Comparison of ENCODE assay signal across 10 mouse cellular contexts in the genomic region with DNA sequence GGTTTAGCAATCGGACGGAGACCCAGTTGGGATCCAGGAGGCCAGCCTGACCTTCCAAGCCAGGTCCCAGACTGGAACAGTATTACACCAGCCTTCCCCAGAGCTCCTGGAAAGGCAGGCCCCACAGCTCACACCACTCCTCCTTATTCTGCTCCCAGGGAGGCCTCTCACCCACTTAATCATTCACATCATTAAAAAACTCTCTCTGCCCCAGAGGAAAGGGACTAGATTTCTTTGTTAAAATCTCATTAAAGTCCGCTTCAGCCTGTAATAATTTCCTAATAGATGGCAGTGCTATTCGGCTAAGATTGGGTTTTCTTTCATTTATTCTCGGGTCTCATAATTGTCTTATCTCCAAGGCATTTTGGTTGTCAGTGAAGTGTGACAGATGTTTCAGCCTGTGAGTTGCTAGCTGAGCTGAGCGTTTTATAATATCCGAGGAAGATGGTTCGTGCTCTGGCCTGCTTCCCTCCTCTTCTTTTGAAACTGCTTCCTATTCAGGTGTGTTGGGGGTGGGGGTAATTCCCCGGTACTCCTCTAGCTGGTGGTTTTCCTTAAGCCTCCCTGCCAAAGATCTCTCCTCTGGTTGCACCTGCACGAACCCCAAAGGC. TPM values are rescaled to one million over a fixed set of nuclear protein-coding genes. Genes with fewer than 3 reads are reported as not detected.
DNase-seq lines count a peak whose midpoint lies in the region; ATAC-seq and TF ChIP-seq lines count a peak whose summit lies in the region.
"Had no signal": no experiment of that assay in that cellular context is flagged by ENCODE, and none has a peak within 500 bp of the region (broad histone marks: within the 10 kb centered on the region; RNA-seq: fewer than 3 reads in every experiment).

No protein-coding gene starts in this region.

- intact Hi-C loops in left cerebral cortex, postnatal 36 days (cut with DNase I), result no loop called here

- H3K27ac ChIP-seq in kidney, postnatal 0 days, result no peak overlapping the region
- H3K27ac ChIP-seq in forebrain, embryonic 14.5 days (ENCODE audit: low read depth, low read length), result peak overlapping the region; percentile 22; the same call in 1 of the 2 replicates

- no peaks in the 10 kb centered on the region for H3K36me3 ChIP-seq in kidney, postnatal 0 days (ENCODE audit: insufficient read depth, low read length)
- no peaks in the 10 kb centered on the region for H3K36me3 ChIP-seq in forebrain, embryonic 14.5 days (ENCODE audit: control insufficient read depth, insufficient read depth, low read length)

- 26% methylated on average over 10 of the region's 10 CpGs for WGBS in kidney, postnatal 0 days
- WGBS in forebrain, embryonic 14.5 days, result 15% methylated on average over 10 of the region's 10 CpGs

- no peak for TF ChIP-seq CTCF in kidney, postnatal 0 days (IDR thresholded peaks at IDR 0.05; ENCODE audit: low read depth)

- ATAC-seq in kidney, postnatal 0 days (replicated peaks; ENCODE audit: low FRiP score, low read depth), result no peak; the same call in 1 of the 2 replicates
- peak; percentile 71 for ATAC-seq in forebrain, embryonic 14.5 days

- no peak overlapping the region for H3K4me2 ChIP-seq in kidney, postnatal 0 days (ENCODE audit: low read length)
- no peak overlapping the region for H3K4me2 ChIP-seq in forebrain, embryonic 14.5 days (ENCODE audit: low read length)
- H3K4me2 ChIP-seq: heart, embryonic 11.5 days had no signal

- no peak overlapping the region for H3K4me3 ChIP-seq in kidney, postnatal 0 days (replicated peaks; ENCODE audit: low read depth, low read length)
- no peak overlapping the region for H3K4me3 ChIP-seq in forebrain, embryonic 14.5 days (ENCODE audit: low read depth, low read length)

- H3K9ac ChIP-seq in kidney, postnatal 0 days (ENCODE audit: low read depth, low read length), result no peak overlapping the region
- H3K9ac ChIP-seq in forebrain, embryonic 14.5 days (ENCODE audit: low read length), result peak overlapping the region; percentile 29; the same call in 1 of the 2 replicates

- H3K27me3 ChIP-seq in kidney, postnatal 0 days (ENCODE audit: insufficient read depth, low read length), result no peaks in the 10 kb centered on the region
- no peaks in the 10 kb centered on the region for H3K27me3 ChIP-seq in forebrain, embryonic 14.5 days (replicated peaks; ENCODE audit: control insufficient read depth, insufficient read depth, low read length)

- no peaks in the 10 kb centered on the region for H3K9me3 ChIP-seq in kidney, postnatal 0 days (replicated peaks; ENCODE audit: low read length)
- H3K9me3 ChIP-seq in forebrain, embryonic 14.5 days (replicated peaks; ENCODE audit: control insufficient read depth, low read length), result no peaks in the 10 kb centered on the region

- H3K4me1 ChIP-seq in kidney, postnatal 0 days (replicated peaks; ENCODE audit: insufficient read depth, low read length), result no peaks in the 10 kb centered on the region; the same call in 1 of the 2 replicates
- H3K4me1 ChIP-seq in forebrain, embryonic 14.5 days (ENCODE audit: control insufficient read depth, insufficient read depth, low read length), result peaks cover 15% of the 10 kb centered on the region

- peak; percentile 24 for DNase-seq in kidney, postnatal 0 days (ENCODE audit: low spot score)
- DNase-seq in kidney, postnatal 10 days, result no peak
- DNase-seq in brain, adult 2 months (ENCODE audit: low read depth, low spot score), result peak; percentile 51
- DNase-seq in forebrain, embryonic 14.5 days (ENCODE audit: low spot score), result peak; percentile 46
- peak; percentile 59 for DNase-seq in lung, postnatal 10 days
- no peak for DNase-seq in B cell, adult 2 months
- DNase-seq in left cerebral cortex, postnatal 36 days (ENCODE audit: low spot score in 2 of 2), result no peak
- no peak for DNase-seq in cerebellum, adult 11-12 months
- DNase-seq: cerebellum, adult 8-10 months had no signal

RNA-seq across cellular contexts. Expression of a gene that starts 46.8 kb away (rescaled TPM):
- 0.62 and 0.71 TPM in 2 replicates for polyA plus RNA-seq in kidney, postnatal 0 days (2015; fragmentation: Nextera tagmentation; extraction: Ambion mirVana)
- polyA plus RNA-seq in forebrain, embryonic 14.5 days (2014; fragmentation: Nextera tagmentation; extraction: Ambion mirVana), result 6.9 and 10.0 TPM in 2 replicates
- 10 to 100 TPM; 20.9 to 28.3 TPM for total RNA-seq in left cerebral cortex, postnatal 36 days (2021)

RNA-seq across cellular contexts. Expression of a gene that starts 47.7 kb away (rescaled TPM):
- 3.6 and 4.0 TPM in 2 replicates for polyA plus RNA-seq in kidney, postnatal 0 days (2015; fragmentation: Nextera tagmentation; extraction: Ambion mirVana)
- 9.6 and 10.6 TPM in 2 replicates for polyA plus RNA-seq in forebrain, embryonic 14.5 days (2014; fragmentation: Nextera tagmentation; extraction: Ambion mirVana)
- 10 to 100 TPM; 14.3 to 20.4 TPM for total RNA-seq in left cerebral cortex, postnatal 36 days (2021)

Comparison
In these comparisons a context has a peak if more than half of its experiments do, and no peak if none do; other contexts are left out.
1. DNase-seq: peak in kidney, postnatal 0 days (single experiment), brain, adult 2 months (single experiment), forebrain, embryonic 14.5 days (single experiment) and lung, postnatal 10 days (single experiment); none in kidney, postnatal 10 days (single experiment), B cell, adult 2 months (0 of 2), left cerebral cortex, postnatal 36 days (0 of 2) and cerebellum, adult 11-12 months (single experiment).